Comparison of ENCODE assay signal across 20 mouse cellular contexts in genomic region chr19:46110214-46110613, GRCm38 (mm10). TPM values are rescaled to one million over a fixed set of nuclear protein-coding genes. Genes with fewer than 3 reads are reported as not detected.
"Had no signal": no experiment of that assay in that cellular context is flagged by ENCODE, and none has a peak within 500 bp of the region (broad histone marks: within the 10 kb centered on the region; RNA-seq: fewer than 3 reads in every experiment).

No protein-coding gene starts in this region.

- H3K4me1 ChIP-seq: limb, embryonic 12.5 days; lung, embryonic 15.5 days; midbrain, embryonic 10.5 days; neural tube, embryonic 15.5 days had no signal

- DNase-seq: kidney, adult 18-20 months; kidney, postnatal 10 days; kidney, postnatal 4 days; liver, embryonic 13.5 days; lung, postnatal 14 days; midbrain, embryonic 14.5 days; right cerebral cortex, postnatal 4 days; spleen, adult 18-20 months; thymus, adult 18-20 months; thymus, postnatal 14 days had no signal

- H3K4me3 ChIP-seq: layer of hippocampus, adult 2 months; limb, embryonic 12.5 days; liver, embryonic 13.5 days; lung, embryonic 15.5 days; midbrain, embryonic 10.5 days; myocyte; neural tube, embryonic 15.5 days had no signal

RNA-seq across cellular contexts. Expression of gene Elovl3, which starts 21.5 kb away (rescaled TPM):
- total RNA-seq: layer of hippocampus, adult 2 months; layer of hippocampus, postnatal 10 days; left cerebral cortex, postnatal 36 days had no signal
- polyA plus RNA-seq: kidney, embryonic 14.5 days; liver, embryonic 13.5 days; lung, embryonic 15.5 days; midbrain, embryonic 10.5 days; stomach, embryonic 14.5 days had no signal

RNA-seq across cellular contexts. Expression of gene Pitx3, which starts 37.9 kb away (rescaled TPM):
- total RNA-seq: layer of hippocampus, adult 2 months; layer of hippocampus, postnatal 10 days; left cerebral cortex, postnatal 36 days had no signal
- polyA plus RNA-seq: kidney, embryonic 14.5 days; stomach, embryonic 14.5 days had no signal
